Mouse (Mus musculus) liver, embryonic 14.5 days (tissue): ENCODE data around the gene Arhgap21. TPM values are rescaled to one million over a fixed set of nuclear protein-coding genes. Genes with fewer than 3 reads are reported as not detected.

Source experiments
- ATAC-seq: fragments of 200-750 bp; cut with Nextera tagmentation; 2 replicates; pipeline ENCODE4 v1.8.0; 2017; ENCODE audit warnings: moderate number of reproducible peaks, mild to moderate bottlenecking, moderate library complexity; ENCODE audit not compliant: insufficient read depth
- DNase-seq, 3 experiments: peaks; one replicate each; pipeline ENCODE4 v3.0.0-alpha.2; 2012 to 2013; ENCODE audit warnings: low read depth in 3 of 3, low spot score in 3 of 3
- H3K27ac ChIP-seq: fragments of 300-500 bp; sonication (generic); 2 replicates; pipeline ENCODE4 v1.5.1; 2014; ENCODE audit warnings: moderate library complexity, mild to moderate bottlenecking, control low read depth, inconsistent platforms
- H3K27me3 ChIP-seq: fragments of 300-500 bp; sonication (generic); 2 replicates; pipeline ENCODE4 v1.6.1; 2014; ENCODE audit warnings: mild to moderate bottlenecking, low read length, moderate library complexity; ENCODE audit not compliant: control insufficient read depth, insufficient read depth
- H3K36me3 ChIP-seq: fragments of 300-500 bp; sonication (generic); replicated peaks from 2 replicates; pipeline ENCODE4 v1.6.1; 2014; ENCODE audit warnings: low read depth; ENCODE audit not compliant: control insufficient read depth, insufficient read depth
- H3K4me1 ChIP-seq, 2 experiments: fragments of 200-500 bp in 1 of 2; fragments of 300-500 bp in 1 of 2; sonication (generic) in 1 of 2; replicated peaks; 2 replicates each; pipeline ENCODE4 v1.6.1; 2012 to 2014; ENCODE audit warnings: antibody characterized with exemption in 1 of 2, inconsistent platforms in 1 of 2, low read length in 1 of 2; ENCODE audit not compliant: control insufficient read depth in 2 of 2, insufficient read depth in 2 of 2
- H3K4me2 ChIP-seq: fragments of 300-500 bp; sonication (generic); 2 replicates; pipeline ENCODE4 v1.6.1; 2014; ENCODE audit warnings: low read depth, mild to moderate bottlenecking, control low read depth, moderate library complexity
- H3K4me3 ChIP-seq, 2 experiments: fragments of 200-500 bp in 1 of 2; fragments of 300-500 bp in 1 of 2; sonication (generic) in 1 of 2; 2 replicates each; pipeline ENCODE4 v1.5.1; 2012 to 2014; ENCODE audit warnings: low read depth in 2 of 2, low read length in 2 of 2, mild to moderate bottlenecking in 2 of 2, control low read depth in 1 of 2, inconsistent platforms in 1 of 2, moderate library complexity in 1 of 2; ENCODE audit not compliant: insufficient read depth in 1 of 2
- H3K9ac ChIP-seq: fragments of 300-500 bp; sonication (generic); replicated peaks from 2 replicates; pipeline ENCODE4 v1.6.1; 2014; ENCODE audit warnings: mild to moderate bottlenecking, control low read depth, moderate library complexity
- H3K9me3 ChIP-seq: fragments of 300-500 bp; sonication (generic); 2 replicates; pipeline ENCODE4 v1.6.1; 2016; ENCODE audit warnings: low read length, mixed read lengths; ENCODE audit not compliant: control insufficient read depth
- CTCF ChIP-seq: IDR thresholded peaks from 2 replicates; pipeline ENCODE4 v1.5.1; 2016; ENCODE audit warnings: antibody characterized with exemption, low read depth, control low read depth
- EP300 ChIP-seq: IDR thresholded peaks from 2 replicates; pipeline ENCODE4 v1.6.1; 2016; ENCODE audit warnings: antibody characterized with exemption, low read depth
- WGBS: fragments of 180-500 bp; shearing (Covaris S2); extraction: QIAGEN DNeasy Blood & Tissue Kit; methylation state at CpG from one replicate; pipeline ENCODE4 v1.1.7; 2014; ENCODE audit not compliant: insufficient replicate concordance; 5-methylcytosine and 5-hydroxymethylcytosine counted together
- polyA plus RNA-seq, 2 experiments: library from polyadenylated mRNA; depleted of rRNA in 1 of 2; stranded (reverse) in 1 of 2; unstranded in 1 of 2; fragments of >200 nt; fragmentation: Nextera tagmentation in 1 of 2; extraction: Ambion mirVana in 1 of 2; gene quantifications; 2 replicates each; pipeline versions ENCODE4 v1.2.1 to v1.2.3; 2012 to 2014

The Arhgap21 gene
- polyA plus RNA-seq, 2 experiments: 8.4 to 10.9 TPM

- H3K27ac ChIP-seq: no peak overlapping the region
- H3K9ac ChIP-seq: no peak overlapping the region
- H3K9me3 ChIP-seq: no peaks in the 10 kb centered on the region
- WGBS: 67% methylated on average over 8 of the region's 8 CpGs
- ATAC-seq (no peak), DNase-seq (no peak)
- no peaks in the 10 kb centered on the region for H3K36me3 ChIP-seq
- H3K4me2 ChIP-seq: no peak overlapping the region
- no peak overlapping the region for H3K4me3 ChIP-seq
- no peaks in the 10 kb centered on the region for H3K4me1 ChIP-seq
- no peaks in the 10 kb centered on the region for H3K27me3 ChIP-seq
- TF ChIP-seq EP300 (no peak), CTCF (no peak)
These were observed 157.2 kb downstream of the Arhgap21 start for GRCm38 (mm10) chr2:20811506-20811905.

- Histone ChIP-seq H3K4me3 (no peak overlapping the region), H3K9me3 (no peaks in the 10 kb centered on the region), H3K27me3 (no peaks in the 10 kb centered on the region), H3K9ac (no peak overlapping the region), H3K4me1 (no peaks in the 10 kb centered on the region), H3K36me3 (no peaks in the 10 kb centered on the region), H3K27ac (no peak overlapping the region), H3K4me2 (no peak overlapping the region)
- WGBS: 50% methylated on average over 8 of the region's 8 CpGs
- ATAC-seq: no peak
- no peak for TF ChIP-seq EP300
- TF ChIP-seq CTCF: no peak
- DNase-seq: no peak
These were observed 167.3 kb downstream of the Arhgap21 start for GRCm38 (mm10) chr2:20801236-20801890.

Other genes with a start within 250 kb of the Arhgap21 start
- 0.02 TPM in 1 of 2 replicates, not detected in the other for gene Enkur, start 236.5 kb upstream of the Arhgap21 start, polyA plus RNA-seq (2012; rRNA removed)
- gene Enkur, start 236.5 kb upstream of the Arhgap21 start, polyA plus RNA-seq (2014; fragmentation: Nextera tagmentation; extraction: Ambion mirVana): not detected in 2 replicates
- gene Thnsl1, start 236.8 kb upstream of the Arhgap21 start, polyA plus RNA-seq (2012; rRNA removed): 0.88 and 1.1 TPM in 2 replicates
- 1.9 and 2.0 TPM in 2 replicates for gene Thnsl1, start 236.8 kb upstream of the Arhgap21 start, polyA plus RNA-seq (2014; fragmentation: Nextera tagmentation; extraction: Ambion mirVana)